Mouse (Mus musculus) left cerebral cortex, adult 8-10 months (tissue): ENCODE measurements around the gene Nphs1. TPM values are rescaled to one million over a fixed set of nuclear protein-coding genes. Genes with fewer than 3 reads are reported as not detected.

Source experiments
- total RNA-seq, 4 experiments: library from RNA; stranded (reverse); gene quantifications; 2 replicates each; pipeline ENCODE4 v1.2.4; 2022

Gene Nphs1
- total RNA-seq, 4 experiments from 2014 or later = 0.68 to 0.82 (median 0.75) TPM

Other genes starting within 250 kb of the Nphs1 start
- 10 to 100 TPM; 56.6 to 66.4 (median 60.7) TPM for gene Polr2i, start 226.4 kb upstream of the Nphs1 start, total RNA-seq
- gene Tbcb, start 226.0 kb upstream of the Nphs1 start, total RNA-seq = 100 to 1,000 TPM; 119 to 124 (median 122) TPM
- gene Ovol3, start 222.6 kb upstream of the Nphs1 start, total RNA-seq = not detected
- gene Thap8, start 178.2 kb upstream of the Nphs1 start, total RNA-seq = under 1 TPM; 0.36 to 0.50 (median 0.38) TPM
- 1 to 10 TPM; 1.4 to 2.9 (median 1.8) TPM for gene Wdr62, start 177.9 kb upstream of the Nphs1 start, total RNA-seq
- gene Clip3, start 166.6 kb upstream of the Nphs1 start, total RNA-seq = 100 to 1,000 TPM; 377 to 471 (median 424) TPM
- 10 to 100 TPM; 60.6 to 74.5 (median 62.8) TPM for gene Alkbh6, start 149.6 kb upstream of the Nphs1 start, total RNA-seq
- gene Syne4, start 143.5 kb upstream of the Nphs1 start, total RNA-seq = 10 to 100 TPM in 1 of 4 experiments, 1 to 10 TPM in 3; 7.4 to 10.5 (median 8.8) TPM
- under 1 TPM in 3 of 4 experiments, not detected in 1; 0.34 to 0.87 (median 0.48) TPM for gene E130208F15Rik, start 136.6 kb upstream of the Nphs1 start, total RNA-seq
- 10 to 100 TPM in 1 of 4 experiments, 1 to 10 TPM in 3; 8.3 to 10.0 (median 9.0) TPM for gene Sdhaf1, start 134.4 kb upstream of the Nphs1 start, total RNA-seq
- 10 to 100 TPM; 29.0 to 31.8 (median 31.0) TPM for gene Lrfn3, start 95.5 kb upstream of the Nphs1 start, total RNA-seq
- 100 to 1,000 TPM in 2 of 4 experiments, 10 to 100 TPM in 2; 25.2 to 334 (median 134) TPM for gene Tyrobp, start 44.6 kb upstream of the Nphs1 start, total RNA-seq
- gene Hcst, start 38.5 kb upstream of the Nphs1 start, total RNA-seq = 1 to 10 TPM in 3 of 4 experiments, not detected in 1; 1.4 to 3.0 (median 2.1) TPM
- 1 to 10 TPM; 2.2 to 4.5 (median 2.8) TPM for gene Nfkbid, start 36.6 kb upstream of the Nphs1 start, total RNA-seq
- gene Aplp1, start 12.8 kb upstream of the Nphs1 start, total RNA-seq = 1,000 to 10,000 TPM; 1,239 to 1,309 (median 1,269) TPM
- 10 to 100 TPM in 1 of 4 experiments, 1 to 10 TPM in 3; 5.5 to 10.2 (median 7.5) TPM for gene Kirrel2, start 625 bp upstream of the Nphs1 start, total RNA-seq
- not detected for gene Prodh2, start 35.3 kb downstream of the Nphs1 start, total RNA-seq
- 100 to 1,000 TPM; 177 to 184 (median 178) TPM for gene Arhgap33, start 76.7 kb downstream of the Nphs1 start, total RNA-seq
- gene Hspb6, start 93.9 kb downstream of the Nphs1 start, total RNA-seq = 1 to 10 TPM; 5.5 to 8.1 (median 6.4) TPM
- 1 to 10 TPM; 3.4 to 4.4 (median 4.0) TPM for gene Proser3, start 94.0 kb downstream of the Nphs1 start, total RNA-seq
- 10 to 100 TPM; 33.8 to 45.0 (median 41.1) TPM for gene Lin37, start 101.5 kb downstream of the Nphs1 start, total RNA-seq
- gene U2af1l4, start 105.0 kb downstream of the Nphs1 start, total RNA-seq = 10 to 100 TPM; 61.5 to 76.6 (median 71.7) TPM
- gene Gm49396, start 105.0 kb downstream of the Nphs1 start, total RNA-seq = 1 to 10 TPM; 5.7 to 7.5 (median 6.3) TPM
- 100 to 1,000 TPM in 3 of 4 experiments, 10 to 100 TPM in 1; 97.2 to 102 (median 101) TPM for gene Psenen, start 105.3 kb downstream of the Nphs1 start, total RNA-seq
- gene Igflr1, start 107.1 kb downstream of the Nphs1 start, total RNA-seq = 1 to 10 TPM; 2.5 to 3.8 (median 2.8) TPM
- gene Kmt2b, start 130.4 kb downstream of the Nphs1 start, total RNA-seq = 10 to 100 TPM; 43.7 to 52.9 (median 47.6) TPM
- not detected for gene Zbtb32, start 140.6 kb downstream of the Nphs1 start, total RNA-seq
- under 1 TPM in 3 of 4 experiments, not detected in 1; 0.23 to 0.51 (median 0.35) TPM for gene Upk1a, start 154.5 kb downstream of the Nphs1 start, total RNA-seq
- 100 to 1,000 TPM; 641 to 753 (median 694) TPM for gene Cox6b1, start 167.8 kb downstream of the Nphs1 start, total RNA-seq
- not detected for gene Etv2, start 177.5 kb downstream of the Nphs1 start, total RNA-seq
- 10 to 100 TPM; 57.5 to 68.0 (median 63.6) TPM for gene Rbm42, start 192.0 kb downstream of the Nphs1 start, total RNA-seq
- 1 to 10 TPM; 5.6 to 9.1 (median 7.3) TPM for gene Haus5, start 206.7 kb downstream of the Nphs1 start, total RNA-seq
- not detected for gene Pmis2, start 213.3 kb downstream of the Nphs1 start, total RNA-seq
- not detected for gene 2200002J24Rik, start 240.6 kb downstream of the Nphs1 start, total RNA-seq